Mouse (Mus musculus) limb, embryonic 12.5 days (tissue): ENCODE data around the gene Kalrn. TPM values are rescaled to one million over a fixed set of nuclear protein-coding genes. Genes with fewer than 3 reads are reported as not detected.

Experiments used
- ATAC-seq: fragments of 200-750 bp; cut with Nextera tagmentation; 2 replicates; pipeline ENCODE4 v1.8.0; 2017; ENCODE audit warnings: low read depth, moderate TSS enrichment; ENCODE audit not compliant: insufficient number of reproducible peaks, insufficient read depth, low FRiP score, low TSS enrichment
- H3K27ac ChIP-seq: fragments of 300-500 bp; sonication (generic); 2 replicates; pipeline ENCODE4 v1.5.1; 2016; ENCODE audit warnings: mild to moderate bottlenecking, moderate library complexity
- H3K27me3 ChIP-seq: fragments of 300-500 bp; sonication (generic); 2 replicates; pipeline ENCODE4 v1.6.1; 2016; ENCODE audit warnings: mild to moderate bottlenecking, moderate library complexity
- H3K36me3 ChIP-seq: fragments of 300-500 bp; sonication (generic); 2 replicates; pipeline ENCODE4 v1.6.1; 2016; ENCODE audit warnings: mild to moderate bottlenecking, moderate library complexity
- H3K4me1 ChIP-seq: fragments of 300-500 bp; sonication (generic); replicated peaks from 2 replicates; pipeline ENCODE4 v1.6.1; 2016
- H3K4me2 ChIP-seq: fragments of 300-500 bp; sonication (generic); 2 replicates; pipeline ENCODE4 v1.6.1; 2016; ENCODE audit warnings: mild to moderate bottlenecking, moderate library complexity
- H3K4me3 ChIP-seq: fragments of 300-500 bp; sonication (generic); replicated peaks from 2 replicates; pipeline ENCODE4 v1.5.1; 2016; ENCODE audit warnings: mild to moderate bottlenecking
- H3K9ac ChIP-seq: fragments of 300-500 bp; sonication (generic); replicated peaks from 2 replicates; pipeline ENCODE4 v1.6.1; 2016; ENCODE audit warnings: mild to moderate bottlenecking, moderate library complexity
- H3K9me3 ChIP-seq: fragments of 300-500 bp; sonication (generic); 2 replicates; pipeline ENCODE4 v1.6.1; 2016; ENCODE audit warnings: mild to moderate bottlenecking, moderate library complexity
- WGBS: fragments of 180-500 bp; shearing (Covaris S2); methylation state at CpG from one replicate; pipeline ENCODE4 v1.1.7; 2016; 5-methylcytosine and 5-hydroxymethylcytosine counted together
- polyA plus RNA-seq: library from polyadenylated mRNA; unstranded; fragments of >200 nt; fragmentation: Nextera tagmentation; extraction: Ambion mirVana; gene quantifications from 2 replicates; pipeline ENCODE4 v1.2.1, GENCODE M21; 2016

The Kalrn gene
- polyA plus RNA-seq, 1 experiment from 2014 or later: 13.1 TPM

GRCm38 (mm10) chr16:34389520-34390271 is 183.6 kb downstream of the Kalrn start:
- H3K9ac ChIP-seq: no peak overlapping the region
- H3K36me3 ChIP-seq: peaks cover 11% of the 10 kb centered on the region; the same call in 1 of the 2 replicates
- H3K4me3 ChIP-seq: no peak overlapping the region
- ATAC-seq: no peak
- no peak overlapping the region for H3K27ac ChIP-seq
- H3K27me3 ChIP-seq: no peaks in the 10 kb centered on the region
- H3K9me3 ChIP-seq: no peaks in the 10 kb centered on the region
- WGBS: 77% methylated on average over 5 of the region's 5 CpGs
- H3K4me1 ChIP-seq: peaks cover 3% of the 10 kb centered on the region; the same call in 1 of the 2 replicates
- H3K4me2 ChIP-seq: no peak overlapping the region

GRCm38 (mm10) chr16:34388871-34389270 is 184.5 kb downstream of the Kalrn start:
- ATAC-seq: no peak
- Histone ChIP-seq H3K4me1 (peaks cover 3% of the 10 kb centered on the region; the same call in 1 of the 2 replicates), H3K9me3 (no peaks in the 10 kb centered on the region), H3K36me3 (peaks cover 19% of the 10 kb centered on the region), H3K4me2 (no peak overlapping the region), H3K9ac (no peak overlapping the region), H3K4me3 (no peak overlapping the region), H3K27me3 (no peaks in the 10 kb centered on the region), H3K27ac (no peak overlapping the region)
- WGBS: 85% methylated on average over 6 of the region's 6 CpGs

- peaks cover 27% of the 10 kb centered on the region for H3K36me3 ChIP-seq
- no peak for ATAC-seq
- no peak overlapping the region for H3K4me3 ChIP-seq
- H3K4me2 ChIP-seq: no peak overlapping the region
- WGBS: 93% methylated on average over 8 of the region's 8 CpGs
- H3K4me1 ChIP-seq: peaks cover 3% of the 10 kb centered on the region; the same call in 1 of the 2 replicates
- H3K9ac ChIP-seq: no peak overlapping the region
- H3K27me3 ChIP-seq: no peaks in the 10 kb centered on the region
- no peak overlapping the region for H3K27ac ChIP-seq
- no peaks in the 10 kb centered on the region for H3K9me3 ChIP-seq
Measured at GRCm38 (mm10) chr16:34385065-34385464, 188.3 kb downstream of the Kalrn start.

GRCm38 (mm10) chr16:34382992-34383391 is 190.3 kb downstream of the Kalrn start:
- Histone ChIP-seq H3K4me1 (no peaks in the 10 kb centered on the region), H3K36me3 (peaks cover 25% of the 10 kb centered on the region), H3K9me3 (no peaks in the 10 kb centered on the region), H3K27me3 (no peaks in the 10 kb centered on the region), H3K9ac (no peak overlapping the region), H3K27ac (no peak overlapping the region), H3K4me3 (no peak overlapping the region), H3K4me2 (no peak overlapping the region)
- no peak for ATAC-seq
- WGBS: 91% methylated on average over 4 of the region's 4 CpGs

GRCm38 (mm10) chr16:34376166-34376857 is 197.0 kb downstream of the Kalrn start:
- Histone ChIP-seq H3K36me3 (no peaks in the 10 kb centered on the region), H3K9ac (no peak overlapping the region), H3K4me2 (no peak overlapping the region), H3K27ac (no peak overlapping the region), H3K9me3 (no peaks in the 10 kb centered on the region), H3K4me1 (peaks cover 5% of the 10 kb centered on the region; the same call in 1 of the 2 replicates), H3K27me3 (no peaks in the 10 kb centered on the region), H3K4me3 (no peak overlapping the region)
- no peak for ATAC-seq
- WGBS: 71% methylated on average over 12 of the region's 12 CpGs

GRCm38 (mm10) chr16:34373519-34373918 is 199.8 kb downstream of the Kalrn start:
- no peaks in the 10 kb centered on the region for H3K27me3 ChIP-seq
- no peak overlapping the region for H3K27ac ChIP-seq
- H3K4me3 ChIP-seq: no peak overlapping the region
- H3K9ac ChIP-seq: no peak overlapping the region
- peaks cover 5% of the 10 kb centered on the region; the same call in 1 of the 2 replicates for H3K4me1 ChIP-seq
- H3K4me2 ChIP-seq: no peak overlapping the region
- no peaks in the 10 kb centered on the region for H3K9me3 ChIP-seq
- H3K36me3 ChIP-seq: no peaks in the 10 kb centered on the region
- WGBS: 65% methylated on average over 4 of the region's 4 CpGs
- no peak for ATAC-seq

- Histone ChIP-seq H3K9me3 (no peaks in the 10 kb centered on the region), H3K4me1 (peaks cover 5% of the 10 kb centered on the region; the same call in 1 of the 2 replicates), H3K27ac (no peak overlapping the region), H3K36me3 (no peaks in the 10 kb centered on the region), H3K4me3 (no peak overlapping the region), H3K9ac (no peak overlapping the region), H3K4me2 (no peak overlapping the region), H3K27me3 (no peaks in the 10 kb centered on the region)
- ATAC-seq: no peak
- 78% methylated on average over 15 of the region's 15 CpGs for WGBS
Measured at GRCm38 (mm10) chr16:34372103-34372741, 201.1 kb downstream of the Kalrn start.

- Histone ChIP-seq H3K36me3 (peaks cover 16% of the 10 kb centered on the region), H3K27ac (no peak overlapping the region), H3K9ac (no peak overlapping the region), H3K27me3 (no peaks in the 10 kb centered on the region), H3K4me1 (no peaks in the 10 kb centered on the region), H3K9me3 (no peaks in the 10 kb centered on the region), H3K4me3 (no peak overlapping the region), H3K4me2 (no peak overlapping the region)
- no peak for ATAC-seq
- 89% methylated on average over 4 of the region's 4 CpGs for WGBS
Measured at GRCm38 (mm10) chr16:34359206-34359605, 214.1 kb downstream of the Kalrn start.

GRCm38 (mm10) chr16:34355547-34355946 is 217.8 kb downstream of the Kalrn start:
- ATAC-seq: no peak
- WGBS: 76% methylated on average over 3 of the region's 3 CpGs
- Histone ChIP-seq H3K4me1 (no peaks in the 10 kb centered on the region), H3K4me3 (no peak overlapping the region), H3K4me2 (no peak overlapping the region), H3K9me3 (no peaks in the 10 kb centered on the region), H3K27ac (no peak overlapping the region), H3K36me3 (peaks cover 13% of the 10 kb centered on the region), H3K9ac (no peak overlapping the region), H3K27me3 (no peaks in the 10 kb centered on the region)

GRCm38 (mm10) chr16:34354042-34354441 is 219.3 kb downstream of the Kalrn start:
- Histone ChIP-seq H3K4me3 (no peak overlapping the region), H3K9me3 (no peaks in the 10 kb centered on the region), H3K9ac (no peak overlapping the region), H3K4me1 (no peaks in the 10 kb centered on the region), H3K27me3 (no peaks in the 10 kb centered on the region), H3K36me3 (peaks cover 18% of the 10 kb centered on the region), H3K4me2 (no peak overlapping the region), H3K27ac (no peak overlapping the region)
- ATAC-seq: no peak
- WGBS: 76% methylated on average over 3 of the region's 3 CpGs

- no peak overlapping the region for H3K27ac ChIP-seq
- no peak for ATAC-seq
- no peaks in the 10 kb centered on the region for H3K9me3 ChIP-seq
- H3K27me3 ChIP-seq: no peaks in the 10 kb centered on the region
- H3K36me3 ChIP-seq: peaks cover 18% of the 10 kb centered on the region
- H3K4me1 ChIP-seq: peaks cover 4% of the 10 kb centered on the region; the same call in 1 of the 2 replicates
- H3K9ac ChIP-seq: no peak overlapping the region
- 12% methylated on average over 6 of the region's 6 CpGs for WGBS
- H3K4me3 ChIP-seq: no peak overlapping the region
- H3K4me2 ChIP-seq: no peak overlapping the region
Measured at GRCm38 (mm10) chr16:34352747-34353146, 220.6 kb downstream of the Kalrn start.
